Mouse (Mus musculus): ENCODE data around the gene Tbkbp1. TPM values are rescaled to one million over a fixed set of nuclear protein-coding genes. Genes with fewer than 3 reads are reported as not detected.

Gene Tbkbp1
- polyA plus RNA-seq, 1 experiment from 2014 or later = 4.9 TPM

GRCm38 (mm10) chr11:97126645-97127468, 24.4 kb downstream of the Tbkbp1 start:
- H3K9me3 ChIP-seq (ENCODE audit: control insufficient read depth, low read length) = no peaks in the 10 kb centered on the region
- peak overlapping the region; percentile 37 for H3K9ac ChIP-seq (ENCODE audit: low read length)
- H3K36me3 ChIP-seq (ENCODE audit: control insufficient read depth, insufficient read depth, low read length) = no peaks in the 10 kb centered on the region
- peak overlapping the region; percentile 82 for H3K4me2 ChIP-seq (ENCODE audit: low read depth, low read length)
- ATAC-seq (ENCODE audit: low read depth) = peak; percentile 73
- no peak overlapping the region for H3K27ac ChIP-seq (ENCODE audit: low read length)
- WGBS = 3% methylated on average over 32 of the region's 32 CpGs
- peak overlapping the region; percentile 53 for H3K4me3 ChIP-seq (ENCODE audit: low read length)
- H3K4me1 ChIP-seq (replicated peaks; ENCODE audit: control insufficient read depth, insufficient read depth, low read length) = peaks cover 9% of the 10 kb centered on the region; the same call in 1 of the 2 replicates
- H3K27me3 ChIP-seq (ENCODE audit: control insufficient read depth, insufficient read depth, low read depth, low read length) = no peaks in the 10 kb centered on the region

GRCm38 (mm10) chr11:97124266-97125036, 26.8 kb downstream of the Tbkbp1 start:
- 51% methylated on average over 10 of the region's 10 CpGs for WGBS
- no peak for ATAC-seq (ENCODE audit: low read depth)

GRCm38 (mm10) chr11:97123282-97123890, 27.9 kb downstream of the Tbkbp1 start:
- 16% methylated on average over 11 of the region's 11 CpGs for WGBS
- Histone ChIP-seq H3K9me3 (ENCODE audit: control insufficient read depth, low read length) (no peaks in the 10 kb centered on the region), H3K4me2 (ENCODE audit: low read depth, low read length) (no peak overlapping the region), H3K4me1 (replicated peaks; ENCODE audit: control insufficient read depth, insufficient read depth, low read length) (peaks cover 9% of the 10 kb centered on the region; the same call in 1 of the 2 replicates), H3K27ac (ENCODE audit: low read length) (no peak overlapping the region), H3K27me3 (ENCODE audit: control insufficient read depth, insufficient read depth, low read depth, low read length) (peaks cover 6% of the 10 kb centered on the region), H3K9ac (ENCODE audit: low read length) (no peak overlapping the region), H3K4me3 (ENCODE audit: low read length) (no peak overlapping the region), H3K36me3 (ENCODE audit: control insufficient read depth, insufficient read depth, low read length) (no peaks in the 10 kb centered on the region)
- ATAC-seq (ENCODE audit: low read depth) = no peak

More at GRCm38 (mm10) chr11:97124266-97125036, 26.8 kb downstream of the Tbkbp1 start:
- no peak overlapping the region for H3K4me3 ChIP-seq (ENCODE audit: low read length)
- H3K36me3 ChIP-seq (ENCODE audit: control insufficient read depth, insufficient read depth, low read length) = no peaks in the 10 kb centered on the region
- H3K4me2 ChIP-seq (ENCODE audit: low read depth, low read length) = no peak overlapping the region
- H3K27me3 ChIP-seq (ENCODE audit: control insufficient read depth, insufficient read depth, low read depth, low read length) = no peaks in the 10 kb centered on the region; the same call in 1 of the 2 replicates
- H3K9ac ChIP-seq (ENCODE audit: low read length) = no peak overlapping the region
- peaks cover 9% of the 10 kb centered on the region; the same call in 1 of the 2 replicates for H3K4me1 ChIP-seq (replicated peaks; ENCODE audit: control insufficient read depth, insufficient read depth, low read length)
- no peaks in the 10 kb centered on the region for H3K9me3 ChIP-seq (ENCODE audit: control insufficient read depth, low read length)
- H3K27ac ChIP-seq (ENCODE audit: low read length) = no peak overlapping the region

GRCm38 (mm10) chr11:97120641-97121040, 30.7 kb downstream of the Tbkbp1 start:
- H3K27me3 ChIP-seq (ENCODE audit: control insufficient read depth, insufficient read depth, low read depth, low read length) = peaks cover 25% of the 10 kb centered on the region
- peaks cover 5% of the 10 kb centered on the region; the same call in 1 of the 2 replicates for H3K4me1 ChIP-seq (replicated peaks; ENCODE audit: control insufficient read depth, insufficient read depth, low read length)
- ATAC-seq (ENCODE audit: low read depth) = no peak
- no peak overlapping the region for H3K27ac ChIP-seq (ENCODE audit: low read length)
- 49% methylated on average over 3 of the region's 3 CpGs for WGBS
- no peaks in the 10 kb centered on the region for H3K36me3 ChIP-seq (ENCODE audit: control insufficient read depth, insufficient read depth, low read length)
- H3K4me2 ChIP-seq (ENCODE audit: low read depth, low read length) = no peak overlapping the region
- no peaks in the 10 kb centered on the region for H3K9me3 ChIP-seq (ENCODE audit: control insufficient read depth, low read length)
- H3K9ac ChIP-seq (ENCODE audit: low read length) = no peak overlapping the region
- no peak overlapping the region for H3K4me3 ChIP-seq (ENCODE audit: low read length)

GRCm38 (mm10) chr11:97120221-97120620, 31.1 kb downstream of the Tbkbp1 start:
- ATAC-seq (ENCODE audit: low read depth) = no peak
- Histone ChIP-seq H3K4me2 (ENCODE audit: low read depth, low read length) (no peak overlapping the region), H3K9me3 (ENCODE audit: control insufficient read depth, low read length) (no peaks in the 10 kb centered on the region), H3K4me3 (ENCODE audit: low read length) (no peak overlapping the region), H3K9ac (ENCODE audit: low read length) (no peak overlapping the region), H3K4me1 (replicated peaks; ENCODE audit: control insufficient read depth, insufficient read depth, low read length) (peaks cover 8% of the 10 kb centered on the region; the same call in 1 of the 2 replicates), H3K27ac (ENCODE audit: low read length) (no peak overlapping the region), H3K36me3 (ENCODE audit: control insufficient read depth, insufficient read depth, low read length) (no peaks in the 10 kb centered on the region), H3K27me3 (ENCODE audit: control insufficient read depth, insufficient read depth, low read depth, low read length) (peaks cover 29% of the 10 kb centered on the region)
- 35% methylated on average over 10 of the region's 10 CpGs for WGBS

- Histone ChIP-seq H3K27ac (ENCODE audit: low read length) (no peak overlapping the region), H3K4me3 (ENCODE audit: low read length) (no peak overlapping the region), H3K9me3 (ENCODE audit: control insufficient read depth, low read length) (no peaks in the 10 kb centered on the region), H3K4me1 (replicated peaks; ENCODE audit: control insufficient read depth, insufficient read depth, low read length) (peaks cover 10% of the 10 kb centered on the region), H3K4me2 (ENCODE audit: low read depth, low read length) (no peak overlapping the region; the same call in 1 of the 2 replicates), H3K27me3 (ENCODE audit: control insufficient read depth, insufficient read depth, low read depth, low read length) (peaks cover 56% of the 10 kb centered on the region), H3K9ac (ENCODE audit: low read length) (no peak overlapping the region), H3K36me3 (ENCODE audit: control insufficient read depth, insufficient read depth, low read length) (no peaks in the 10 kb centered on the region)
- ATAC-seq (ENCODE audit: low read depth) = no peak
- 6% methylated on average over 11 of the region's 11 CpGs for WGBS
Observed at GRCm38 (mm10) chr11:97115797-97116196, 35.5 kb downstream of the Tbkbp1 start.

- peaks cover 10% of the 10 kb centered on the region for H3K4me1 ChIP-seq (replicated peaks; ENCODE audit: control insufficient read depth, insufficient read depth, low read length)
- H3K27me3 ChIP-seq (ENCODE audit: control insufficient read depth, insufficient read depth, low read depth, low read length) = peaks cover 56% of the 10 kb centered on the region
- WGBS = 0% methylated on average over 86 of the region's 87 CpGs
- 0 out of 2 replicates have a peak, but pooled peaks have one; percentile 26 for ATAC-seq (ENCODE audit: low read depth)
- H3K9ac ChIP-seq (ENCODE audit: low read length) = peak within 1 kb of the TSS; percentile 37; the same call in 1 of the 2 replicates
- no peaks in the 10 kb centered on the region for H3K9me3 ChIP-seq (ENCODE audit: control insufficient read depth, low read length)
- no peak within 1 kb of the TSS for H3K27ac ChIP-seq (ENCODE audit: low read length)
- H3K4me2 ChIP-seq (ENCODE audit: low read depth, low read length) = peak within 1 kb of the TSS; percentile 65
- H3K4me3 ChIP-seq (ENCODE audit: low read length) = peak within 1 kb of the TSS; percentile 50
- H3K36me3 ChIP-seq (ENCODE audit: control insufficient read depth, insufficient read depth, low read length) = no peaks in the 10 kb centered on the region
Observed at GRCm38 (mm10) chr11:97114671-97115601, 36.4 kb downstream of the Tbkbp1 start, which contains the start of gene Tbx21. Tbx21 (minus strand) TSS chr11:97115331.

GRCm38 (mm10) chr11:97112519-97113125, 38.7 kb downstream of the Tbkbp1 start:
- Histone ChIP-seq H3K4me2 (ENCODE audit: low read depth, low read length) (no peak overlapping the region), H3K36me3 (ENCODE audit: control insufficient read depth, insufficient read depth, low read length) (no peaks in the 10 kb centered on the region), H3K27me3 (ENCODE audit: control insufficient read depth, insufficient read depth, low read depth, low read length) (peaks cover 42% of the 10 kb centered on the region), H3K4me1 (replicated peaks; ENCODE audit: control insufficient read depth, insufficient read depth, low read length) (peaks cover 10% of the 10 kb centered on the region), H3K27ac (ENCODE audit: low read length) (no peak overlapping the region), H3K4me3 (ENCODE audit: low read length) (no peak overlapping the region), H3K9ac (ENCODE audit: low read length) (no peak overlapping the region), H3K9me3 (ENCODE audit: control insufficient read depth, low read length) (no peaks in the 10 kb centered on the region)
- 81% methylated on average over 9 of the region's 9 CpGs for WGBS
- no peak for ATAC-seq (ENCODE audit: low read depth)
